Mouse (Mus musculus) spleen, adult 2 months (tissue): Measurements from ENCODE around the gene Mast1. TPM values are rescaled to one million over a fixed set of nuclear protein-coding genes. Genes with fewer than 3 reads are reported as not detected.

Experiments
- DNase-seq, 2 experiments: peaks; one replicate each; pipeline versions ENCODE4 v3.0.0 to v3.0.0-alpha.2; 2012 to 2021; ENCODE audit warnings: low spot score in 2 of 2, low read depth in 1 of 2
- H3K27ac ChIP-seq: fragments of 200-500 bp; 2 replicates; pipeline ENCODE4 v1.5.1; 2012; ENCODE audit warnings: low read length, inconsistent platforms; ENCODE audit not compliant: insufficient read depth
- H3K27me3 ChIP-seq: fragments of 200-500 bp; 2 replicates; pipeline ENCODE4 v1.6.1; 2012; ENCODE audit warnings: mild to moderate bottlenecking, moderate library complexity, low read length, inconsistent platforms; ENCODE audit not compliant: control insufficient read depth, insufficient read depth
- H3K36me3 ChIP-seq: fragments of 200-500 bp; 2 replicates; pipeline ENCODE4 v1.6.1; 2012; ENCODE audit warnings: mild to moderate bottlenecking, low read length, inconsistent platforms; ENCODE audit not compliant: control insufficient read depth, insufficient read depth
- H3K4me1 ChIP-seq: fragments of 200-500 bp; 2 replicates; pipeline ENCODE4 v1.6.1; 2011; ENCODE audit warnings: inconsistent platforms; ENCODE audit not compliant: control insufficient read depth, insufficient read depth, insufficient read length
- H3K4me3 ChIP-seq: fragments of 200-500 bp; 2 replicates; pipeline ENCODE4 v1.5.1; 2011; ENCODE audit warnings: mild to moderate bottlenecking, inconsistent platforms; ENCODE audit not compliant: insufficient read depth, insufficient read length; ENCODE audit errors: extremely low read depth
- CTCF ChIP-seq: fragments of 200-500 bp; IDR thresholded peaks from 2 replicates; pipeline ENCODE4 v1.5.1; 2011; ENCODE audit warnings: mild to moderate bottlenecking, inconsistent platforms; ENCODE audit not compliant: insufficient read depth, insufficient read length, insufficient replicate concordance; ENCODE audit errors: extremely low read depth
- POLR2A ChIP-seq: fragments of 200-500 bp; IDR thresholded peaks from 2 replicates; pipeline ENCODE4 v1.6.1; 2011; ENCODE audit warnings: low read depth, low read length, inconsistent platforms
- WGBS: fragments of 180-500 bp; shearing (Covaris S2); methylation state at CpG from one replicate; pipeline ENCODE4 v1.1.7; 2018; 5-methylcytosine and 5-hydroxymethylcytosine counted together
- polyA plus RNA-seq: library from polyadenylated mRNA; depleted of rRNA; stranded (reverse); fragments of >200 nt; gene quantifications from 2 replicates; pipeline ENCODE4 v1.2.3, GENCODE M21; 2012

Gene Mast1
- polyA plus RNA-seq, 1 experiment: 0.70 TPM

GRCm38 (mm10) chr8:84936041-84936961, 858 bp downstream of the Mast1 start:
- DNase-seq: no peak
- Histone ChIP-seq H3K27ac (no peak overlapping the region), H3K4me1 (peaks cover 8% of the 10 kb centered on the region; the same call in 1 of the 2 replicates), H3K4me3 (no peak overlapping the region), H3K36me3 (no peaks in the 10 kb centered on the region), H3K27me3 (peaks cover 14% of the 10 kb centered on the region)
- TF ChIP-seq CTCF: no peak
- TF ChIP-seq POLR2A: no peak
- 24% methylated on average over 23 of the region's 23 CpGs for WGBS

- H3K4me3 ChIP-seq: no peak overlapping the region
- H3K27me3 ChIP-seq: peaks cover 14% of the 10 kb centered on the region
- no peak for DNase-seq
- H3K36me3 ChIP-seq: no peaks in the 10 kb centered on the region
- H3K4me1 ChIP-seq: peaks cover 8% of the 10 kb centered on the region; the same call in 1 of the 2 replicates
- WGBS: 5% methylated on average over 14 of the region's 14 CpGs
- no peak overlapping the region for H3K27ac ChIP-seq
- TF ChIP-seq POLR2A (no peak), CTCF (no peak)
Observed at GRCm38 (mm10) chr8:84935489-84935888, 1.7 kb downstream of the Mast1 start.

GRCm38 (mm10) chr8:84934860-84935259, 2.3 kb downstream of the Mast1 start:
- peaks cover 8% of the 10 kb centered on the region; the same call in 1 of the 2 replicates for H3K4me1 ChIP-seq
- 4% methylated on average over 15 of the region's 15 CpGs for WGBS
- no peak overlapping the region for H3K4me3 ChIP-seq
- no peaks in the 10 kb centered on the region for H3K36me3 ChIP-seq
- H3K27ac ChIP-seq: no peak overlapping the region
- peaks cover 14% of the 10 kb centered on the region for H3K27me3 ChIP-seq
- DNase-seq: no peak
- no peak for TF ChIP-seq CTCF
- TF ChIP-seq POLR2A: no peak

GRCm38 (mm10) chr8:84933767-84934559, 3.2 kb downstream of the Mast1 start:
- DNase-seq: no peak
- no peak overlapping the region for H3K4me3 ChIP-seq
- peaks cover 11% of the 10 kb centered on the region; the same call in 1 of the 2 replicates for H3K4me1 ChIP-seq
- no peaks in the 10 kb centered on the region for H3K36me3 ChIP-seq
- TF ChIP-seq POLR2A (no peak), CTCF (no peak)
- WGBS: 70% methylated on average over 16 of the region's 16 CpGs
- H3K27ac ChIP-seq: no peak overlapping the region
- H3K27me3 ChIP-seq: peaks cover 16% of the 10 kb centered on the region

GRCm38 (mm10) chr8:84930582-84930981, 6.6 kb downstream of the Mast1 start:
- H3K4me3 ChIP-seq: no peak overlapping the region
- H3K4me1 ChIP-seq: peaks cover 6% of the 10 kb centered on the region; the same call in 1 of the 2 replicates
- H3K27ac ChIP-seq: no peak overlapping the region
- H3K36me3 ChIP-seq: no peaks in the 10 kb centered on the region
- H3K27me3 ChIP-seq: peaks cover 8% of the 10 kb centered on the region
- DNase-seq: no peak
- TF ChIP-seq CTCF (no peak), POLR2A (no peak)
- 91% methylated on average over 13 of the region's 13 CpGs for WGBS

- H3K4me3 ChIP-seq: no peak overlapping the region
- no peak overlapping the region for H3K27ac ChIP-seq
- H3K4me1 ChIP-seq: peaks cover 6% of the 10 kb centered on the region; the same call in 1 of the 2 replicates
- no peak for TF ChIP-seq POLR2A
- peak; percentile 82 for TF ChIP-seq CTCF
- WGBS: 7% methylated on average over 52 of the region's 52 CpGs
- peaks cover 4% of the 10 kb centered on the region for H3K27me3 ChIP-seq
- peak in 1 of 2 experiments; percentile 60 for DNase-seq
- no peaks in the 10 kb centered on the region for H3K36me3 ChIP-seq
Observed at GRCm38 (mm10) chr8:84928456-84929306, 8.5 kb downstream of the Mast1 start.
